Mouse (Mus musculus): Measurements from ENCODE around the gene Als2cr12. TPM values are rescaled to one million over a fixed set of nuclear protein-coding genes. Genes with fewer than 3 reads are reported as not detected.
"Not testable (repeated sequence)": the region's sequence is repeated elsewhere in the genome, so short reads cannot be mapped to it uniquely, and the experiment has no call there.

Als2cr12 gene
- polyA plus RNA-seq (2012; rRNA removed), result 0.06 and 0.47 TPM in 2 replicates

DNA sequence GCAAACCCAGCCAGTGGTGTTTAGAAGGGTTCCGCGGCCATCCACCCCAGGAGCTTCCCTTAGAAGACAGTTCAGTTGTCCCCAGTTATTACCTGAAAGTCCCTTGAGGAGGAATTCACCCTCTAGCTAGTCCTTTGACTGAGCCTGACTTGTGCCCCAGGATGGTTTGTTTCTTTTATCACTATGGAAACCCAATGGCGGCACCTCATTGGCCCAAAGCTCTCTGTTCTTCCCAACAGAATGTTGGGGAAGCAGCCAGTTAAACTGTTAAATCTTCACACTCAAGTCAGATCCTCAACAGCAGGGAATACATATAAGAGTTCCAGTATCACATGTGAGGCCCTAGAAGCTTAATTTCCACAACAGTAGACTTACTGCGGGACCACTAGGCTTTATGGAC lies at the start of gene Als2cr12:
Gene Als2cr12 (minus strand): TSS at position 180 of the 400 bp plus-strand sequence.
- WGBS, result 90% methylated on average over 4 of the region's 4 CpGs
- H3K4me3 ChIP-seq (ENCODE audit: low read depth, low read length); H3K27me3 ChIP-seq (ENCODE audit: control insufficient read depth, insufficient read depth, low read length); H3K27ac ChIP-seq (ENCODE audit: insufficient read depth, low read depth, low read length); H3K36me3 ChIP-seq (ENCODE audit: control insufficient read depth, insufficient read depth, low read length): not testable (repeated sequence)
- H3K4me1 ChIP-seq (ENCODE audit: control insufficient read depth, insufficient read depth, insufficient read length, low read length), result peaks cover 12% of the 10 kb centered on the region; the same call in 1 of the 2 replicates

DNA sequence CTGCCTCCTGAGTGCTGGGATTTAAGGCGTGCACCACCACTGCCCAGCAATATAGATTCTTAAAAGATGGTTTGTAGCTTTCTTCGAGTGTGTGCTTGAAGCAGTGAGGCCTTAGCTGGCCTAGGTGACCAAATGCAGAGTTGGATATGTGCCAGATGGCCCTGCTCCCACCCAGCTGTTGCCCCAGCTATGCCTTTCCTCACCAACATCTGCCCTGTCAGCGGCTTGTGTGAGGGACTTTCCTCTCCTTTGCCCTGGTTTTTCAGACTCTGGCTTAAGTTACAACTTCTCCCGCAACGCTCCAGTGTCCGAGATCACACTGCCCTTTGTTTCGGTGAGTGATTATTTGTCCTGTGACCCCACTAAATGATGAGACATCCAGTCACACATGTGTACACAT lies 48.9 kb upstream of the Als2cr12 start:
- peaks cover 11% of the 10 kb centered on the region; the same call in 1 of the 2 replicates for H3K4me1 ChIP-seq (ENCODE audit: control insufficient read depth, insufficient read depth, insufficient read length, low read length)
- H3K27ac ChIP-seq (ENCODE audit: insufficient read depth, low read depth, low read length), result 0 out of 2 replicates have a peak overlapping the region, but pooled peaks have one; percentile 26
- 82% methylated on average over 7 of the region's 7 CpGs for WGBS
- no peak for TF ChIP-seq POLR2A (IDR thresholded peaks at IDR 0.05; ENCODE audit: low read depth, low read length)
- no peak for TF ChIP-seq CTCF (IDR thresholded peaks at IDR 0.05; ENCODE audit: extremely low read depth, insufficient read length, insufficient replicate concordance, low read depth, low read length)
- H3K36me3 ChIP-seq (ENCODE audit: control insufficient read depth, insufficient read depth, low read length), result peaks cover 76% of the 10 kb centered on the region
- no peaks in the 10 kb centered on the region for H3K27me3 ChIP-seq (ENCODE audit: control insufficient read depth, insufficient read depth, low read length)
- H3K4me3 ChIP-seq (ENCODE audit: low read depth, low read length), result no peak overlapping the region

GRCm38 (mm10) chr1:58743252-58743651 lies 47.5 kb upstream of the Als2cr12 start:
- peaks cover 11% of the 10 kb centered on the region; the same call in 1 of the 2 replicates for H3K4me1 ChIP-seq (ENCODE audit: control insufficient read depth, insufficient read depth, insufficient read length, low read length)
- TF ChIP-seq CTCF (IDR thresholded peaks at IDR 0.05; ENCODE audit: extremely low read depth, insufficient read length, insufficient replicate concordance, low read depth, low read length), result no peak
- no peak for TF ChIP-seq POLR2A (IDR thresholded peaks at IDR 0.05; ENCODE audit: low read depth, low read length)
- 80% methylated on average over 6 of the region's 6 CpGs for WGBS
- peaks cover 79% of the 10 kb centered on the region for H3K36me3 ChIP-seq (ENCODE audit: control insufficient read depth, insufficient read depth, low read length)
- H3K27ac ChIP-seq (ENCODE audit: insufficient read depth, low read depth, low read length), result peak overlapping the region; percentile 75
- no peaks in the 10 kb centered on the region for H3K27me3 ChIP-seq (ENCODE audit: control insufficient read depth, insufficient read depth, low read length)
- no peak overlapping the region for H3K4me3 ChIP-seq (ENCODE audit: low read depth, low read length)

- H3K36me3 ChIP-seq (ENCODE audit: control insufficient read depth, insufficient read depth, low read length), result peaks cover 78% of the 10 kb centered on the region
These were observed 46.8 kb upstream of the Als2cr12 start for GRCm38 (mm10) chr1:58742571-58743021.

DNA sequence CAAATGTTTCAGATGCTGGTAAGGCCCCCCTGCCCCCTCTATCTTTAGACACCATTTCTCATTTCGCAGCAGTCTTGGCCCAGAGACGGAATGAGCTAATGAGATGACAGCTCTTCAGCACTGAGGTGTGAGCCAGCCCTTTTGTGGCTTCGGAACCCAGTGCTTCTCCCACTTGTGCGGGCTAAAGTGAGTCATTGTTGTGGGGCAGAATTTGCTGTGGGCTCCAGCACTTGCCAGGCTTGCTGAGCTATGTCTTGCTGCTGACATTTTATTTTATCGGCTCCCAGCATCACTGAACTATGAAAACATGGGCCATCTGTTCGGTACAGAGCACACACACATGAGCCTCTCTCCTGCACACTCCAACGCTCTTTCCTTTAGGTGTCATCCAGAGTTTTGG lies 43.7 kb upstream of the Als2cr12 start:
- Histone ChIP-seq H3K27ac (ENCODE audit: insufficient read depth, low read depth, low read length) (no peak overlapping the region), H3K27me3 (ENCODE audit: control insufficient read depth, insufficient read depth, low read length) (no peaks in the 10 kb centered on the region), H3K36me3 (ENCODE audit: control insufficient read depth, insufficient read depth, low read length) (peaks cover 78% of the 10 kb centered on the region), H3K4me1 (ENCODE audit: control insufficient read depth, insufficient read depth, insufficient read length, low read length) (peaks cover 8% of the 10 kb centered on the region; the same call in 1 of the 2 replicates), H3K4me3 (ENCODE audit: low read depth, low read length) (no peak overlapping the region)
- no peak for TF ChIP-seq POLR2A (IDR thresholded peaks at IDR 0.05; ENCODE audit: low read depth, low read length)
- TF ChIP-seq CTCF (IDR thresholded peaks at IDR 0.05; ENCODE audit: extremely low read depth, insufficient read length, insufficient replicate concordance, low read depth, low read length), result no peak
- 94% methylated on average over 7 of the region's 7 CpGs for WGBS

More at GRCm38 (mm10) chr1:58742571-58743021, 46.8 kb upstream of the Als2cr12 start:
- no peaks in the 10 kb centered on the region for H3K27me3 ChIP-seq (ENCODE audit: control insufficient read depth, insufficient read depth, low read length)
- H3K4me3 ChIP-seq (ENCODE audit: low read depth, low read length), result no peak overlapping the region
- peaks cover 11% of the 10 kb centered on the region; the same call in 1 of the 2 replicates for H3K4me1 ChIP-seq (ENCODE audit: control insufficient read depth, insufficient read depth, insufficient read length, low read length)
- no peak for TF ChIP-seq POLR2A (IDR thresholded peaks at IDR 0.05; ENCODE audit: low read depth, low read length)
- TF ChIP-seq CTCF (IDR thresholded peaks at IDR 0.05; ENCODE audit: extremely low read depth, insufficient read length, insufficient replicate concordance, low read depth, low read length), result no peak
- peak overlapping the region; percentile 75 for H3K27ac ChIP-seq (ENCODE audit: insufficient read depth, low read depth, low read length)
- WGBS, result 35% methylated on average over 5 of the region's 5 CpGs

DNA sequence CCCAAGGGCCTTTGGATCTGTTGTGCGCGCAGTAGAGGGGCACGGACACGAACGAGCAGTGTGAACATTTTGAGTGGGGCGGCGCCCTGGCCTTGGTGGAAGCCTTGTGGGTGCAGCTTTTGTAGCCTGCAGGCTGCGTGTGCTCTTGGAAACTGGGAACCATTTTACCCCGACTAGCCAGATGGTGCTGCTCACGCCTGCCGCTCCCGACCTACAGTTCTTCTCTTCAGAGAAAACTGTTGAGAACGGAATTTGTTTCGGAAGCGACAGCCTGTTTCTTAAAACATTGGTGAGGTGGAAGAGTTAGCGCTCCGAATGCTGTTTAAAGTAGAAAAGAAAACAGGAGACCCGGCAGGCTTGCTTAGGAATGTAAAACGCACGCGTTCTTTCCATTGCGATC lies 41.2 kb upstream of the Als2cr12 start:
- Histone ChIP-seq H3K36me3 (ENCODE audit: control insufficient read depth, insufficient read depth, low read length) (peaks cover 79% of the 10 kb centered on the region), H3K27ac (ENCODE audit: insufficient read depth, low read depth, low read length) (no peak overlapping the region), H3K4me3 (ENCODE audit: low read depth, low read length) (no peak overlapping the region), H3K27me3 (ENCODE audit: control insufficient read depth, insufficient read depth, low read length) (no peaks in the 10 kb centered on the region), H3K4me1 (ENCODE audit: control insufficient read depth, insufficient read depth, insufficient read length, low read length) (peaks cover under 1% of the 10 kb centered on the region; the same call in 1 of the 2 replicates)
- TF ChIP-seq CTCF (IDR thresholded peaks at IDR 0.05; ENCODE audit: extremely low read depth, insufficient read length, insufficient replicate concordance, low read depth, low read length), result no peak
- no peak for TF ChIP-seq POLR2A (IDR thresholded peaks at IDR 0.05; ENCODE audit: low read depth, low read length)
- 94% methylated on average over 22 of the region's 22 CpGs for WGBS

DNA sequence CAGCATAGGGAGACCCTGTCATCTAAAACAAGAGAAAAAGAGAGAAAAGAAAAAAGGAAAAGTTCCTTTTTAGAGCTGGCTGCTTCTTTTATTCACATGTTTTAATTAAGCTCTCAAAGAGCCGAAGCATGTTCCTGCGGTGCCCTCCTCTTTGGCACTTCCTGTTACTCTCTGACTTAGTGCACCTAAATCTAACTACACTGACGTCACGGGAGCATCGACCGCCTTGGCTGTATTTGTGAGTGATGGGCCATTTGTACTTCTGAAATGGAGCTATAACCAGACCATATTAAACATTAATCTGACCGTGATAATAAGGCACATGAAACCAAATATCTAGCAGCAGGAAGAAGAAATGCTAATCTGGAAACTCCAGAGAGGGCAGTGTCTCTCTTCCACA lies 40.2 kb upstream of the Als2cr12 start:
- 87% methylated on average over 7 of the region's 7 CpGs for WGBS
- TF ChIP-seq POLR2A (IDR thresholded peaks at IDR 0.05; ENCODE audit: low read depth, low read length) (no peak), CTCF (IDR thresholded peaks at IDR 0.05; ENCODE audit: extremely low read depth, insufficient read length, insufficient replicate concordance, low read depth, low read length) (no peak)
- Histone ChIP-seq H3K27ac (ENCODE audit: insufficient read depth, low read depth, low read length) (no peak overlapping the region), H3K36me3 (ENCODE audit: control insufficient read depth, insufficient read depth, low read length) (peaks cover 76% of the 10 kb centered on the region), H3K4me3 (ENCODE audit: low read depth, low read length) (no peak overlapping the region), H3K27me3 (ENCODE audit: control insufficient read depth, insufficient read depth, low read length) (no peaks in the 10 kb centered on the region), H3K4me1 (ENCODE audit: control insufficient read depth, insufficient read depth, insufficient read length, low read length) (peaks cover 3% of the 10 kb centered on the region; the same call in 1 of the 2 replicates)
